Mouse (Mus musculus): ENCODE data around the gene Gm28308.

Gm28308 gene

DNA sequence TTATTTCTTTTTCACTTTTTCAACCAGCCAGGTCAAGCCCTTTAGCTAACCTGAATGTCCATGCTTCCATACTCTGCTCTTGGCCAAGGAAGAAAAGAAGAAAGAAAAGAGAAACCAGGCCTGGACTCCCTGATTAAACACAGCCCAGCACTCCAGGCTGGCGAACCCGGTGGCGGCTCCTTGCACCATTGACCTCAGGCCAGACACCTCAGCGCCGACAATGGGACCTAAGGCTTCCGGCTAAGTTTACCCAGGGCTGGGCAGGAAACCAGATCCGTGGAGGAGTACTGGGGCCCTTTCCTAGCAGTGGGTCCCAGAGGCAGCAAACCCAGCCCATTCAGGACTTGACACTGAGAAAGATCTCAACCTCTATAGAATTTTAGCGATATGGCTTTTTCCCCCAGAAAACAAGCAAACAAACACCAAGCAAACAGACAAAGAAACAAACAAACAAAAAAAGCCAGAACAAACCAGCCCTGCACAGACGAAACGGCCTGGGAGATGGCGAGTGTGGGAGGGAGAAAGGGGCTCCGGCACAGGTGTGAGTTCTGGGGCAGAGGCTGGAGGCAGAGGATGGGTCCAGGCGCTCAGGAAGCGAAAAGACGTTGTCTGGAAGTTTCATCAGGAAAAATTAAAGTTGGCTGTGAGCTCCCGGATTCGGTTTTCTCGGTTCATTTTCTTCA lies 18.9 kb upstream of the Gm28308 start:
- no peak for DNase-seq

DNA sequence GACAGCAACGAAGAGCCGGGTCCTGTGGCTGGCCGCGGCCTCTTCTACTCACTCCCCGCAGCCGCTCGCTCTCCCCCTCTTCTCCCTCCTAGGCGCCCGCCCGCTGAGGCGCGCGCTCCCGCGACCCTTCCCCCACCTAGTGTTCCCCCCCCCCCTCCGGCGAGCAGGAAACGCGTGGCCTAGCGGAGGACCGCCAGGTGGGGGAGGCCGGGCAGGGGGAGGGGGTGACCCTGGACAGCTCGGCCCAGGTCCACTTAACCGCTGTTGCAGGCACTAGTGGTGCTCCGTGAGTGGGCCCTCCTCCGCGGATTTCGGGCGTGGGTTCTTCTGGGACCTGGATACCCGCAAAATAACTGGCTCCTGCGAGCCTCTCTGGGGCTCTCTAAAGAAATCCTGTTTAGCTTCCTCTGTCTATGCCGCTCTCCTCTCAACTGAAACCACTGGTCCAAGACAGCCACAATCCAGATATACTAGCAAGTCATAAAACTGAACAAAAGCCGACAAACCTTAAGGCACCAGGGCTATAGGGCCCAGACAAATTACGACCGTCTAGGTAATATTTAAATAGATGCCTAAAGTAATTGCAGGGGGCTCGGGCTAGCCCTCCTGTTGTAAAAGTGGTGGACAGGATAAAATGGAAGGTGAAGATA lies 17.5 kb upstream of the Gm28308 start, which contains the start of gene Hoxa9:
TSS of gene Hoxa9 (minus strand) at position 574 of the 650 bp plus-strand sequence.
- no peak for DNase-seq

DNA sequence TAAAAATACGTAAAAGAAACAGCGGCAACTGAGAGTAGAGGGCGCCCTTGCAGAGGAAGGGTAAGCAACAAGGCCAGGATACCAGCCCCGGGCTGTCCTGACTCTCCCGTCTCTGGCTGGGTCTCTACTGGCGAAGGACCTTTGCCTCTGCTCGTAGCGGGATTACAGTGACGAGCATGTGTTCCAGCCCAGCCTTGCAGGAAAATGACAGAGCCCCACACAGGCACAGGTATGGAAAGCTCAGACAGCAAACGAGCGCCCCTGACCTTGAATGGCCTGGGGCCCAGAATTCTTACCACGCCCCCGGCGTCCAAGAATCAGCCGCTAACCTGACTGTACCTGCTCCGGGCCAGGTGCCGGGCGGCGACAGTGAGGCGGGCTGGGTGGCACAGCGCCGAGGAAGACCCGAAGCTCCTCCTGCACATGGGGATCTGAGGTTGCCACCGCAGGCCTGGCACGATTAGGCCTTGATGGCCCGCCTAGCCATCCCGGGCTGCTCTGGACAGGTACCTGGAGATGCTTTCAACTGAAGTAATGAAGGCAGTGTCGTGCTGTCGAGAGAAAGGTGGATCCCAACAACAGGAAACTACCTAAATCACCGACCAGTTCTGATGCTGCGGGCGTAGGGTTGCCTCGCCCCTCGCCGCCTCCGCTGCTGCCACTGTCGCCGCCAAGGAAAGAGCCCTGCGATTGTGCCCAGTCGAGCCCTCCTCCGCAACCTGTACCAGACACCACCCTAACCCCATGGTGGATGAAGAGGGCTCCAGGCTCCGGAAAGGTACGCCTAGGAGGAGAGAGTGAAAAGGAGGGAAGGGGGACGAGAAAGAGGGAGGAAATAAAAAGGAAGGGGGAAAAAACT lies 16.6 kb upstream of the Gm28308 start:
- no peak for DNase-seq

DNA sequence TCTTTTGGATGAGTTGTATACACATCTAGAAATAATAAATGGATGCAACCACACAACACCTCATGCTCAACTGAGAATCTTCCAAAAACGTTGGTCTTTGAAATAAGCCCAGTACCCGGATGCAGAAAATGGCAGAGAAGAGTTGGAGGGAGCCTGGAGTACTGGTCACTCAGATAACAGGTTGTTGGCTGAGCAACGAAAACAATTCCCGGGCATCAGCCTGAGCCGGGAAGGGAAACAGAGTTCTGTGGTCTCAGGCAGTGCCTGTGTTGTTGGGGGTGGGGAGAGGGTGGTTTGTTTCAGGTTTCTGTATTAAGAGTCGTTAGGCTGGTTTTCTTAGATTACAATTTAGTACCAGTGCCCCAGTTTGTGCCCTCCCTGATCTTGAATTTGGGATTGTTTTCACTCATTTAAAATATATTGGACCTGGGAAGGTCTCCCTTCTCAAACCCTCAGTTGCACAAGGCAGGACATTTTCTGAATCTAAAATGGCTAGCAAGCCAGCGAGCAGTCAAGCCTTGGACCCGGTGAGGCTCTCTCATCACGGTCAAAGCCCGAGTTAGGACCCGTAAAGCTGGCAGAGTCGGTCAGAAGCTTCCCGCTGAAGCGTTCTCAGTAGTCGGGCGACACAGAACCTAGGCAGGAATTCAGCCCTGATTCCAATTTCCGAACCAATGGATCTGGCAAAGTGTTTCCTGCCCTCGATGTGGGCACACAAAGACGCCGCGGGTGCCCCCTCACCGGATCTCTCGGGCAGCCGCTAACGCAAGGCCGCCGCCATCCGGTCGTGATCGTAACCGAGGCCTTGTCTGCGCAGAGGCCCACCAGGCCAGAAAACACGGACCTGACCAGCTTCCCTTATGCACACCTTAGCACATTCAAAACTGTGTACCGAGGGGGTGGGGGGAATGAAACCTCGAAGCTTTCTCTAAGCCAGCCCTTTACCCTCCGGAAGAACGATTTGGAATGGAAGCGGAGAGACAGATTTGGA lies 15.6 kb upstream of the Gm28308 start:
- DNase-seq: no peak

DNA sequence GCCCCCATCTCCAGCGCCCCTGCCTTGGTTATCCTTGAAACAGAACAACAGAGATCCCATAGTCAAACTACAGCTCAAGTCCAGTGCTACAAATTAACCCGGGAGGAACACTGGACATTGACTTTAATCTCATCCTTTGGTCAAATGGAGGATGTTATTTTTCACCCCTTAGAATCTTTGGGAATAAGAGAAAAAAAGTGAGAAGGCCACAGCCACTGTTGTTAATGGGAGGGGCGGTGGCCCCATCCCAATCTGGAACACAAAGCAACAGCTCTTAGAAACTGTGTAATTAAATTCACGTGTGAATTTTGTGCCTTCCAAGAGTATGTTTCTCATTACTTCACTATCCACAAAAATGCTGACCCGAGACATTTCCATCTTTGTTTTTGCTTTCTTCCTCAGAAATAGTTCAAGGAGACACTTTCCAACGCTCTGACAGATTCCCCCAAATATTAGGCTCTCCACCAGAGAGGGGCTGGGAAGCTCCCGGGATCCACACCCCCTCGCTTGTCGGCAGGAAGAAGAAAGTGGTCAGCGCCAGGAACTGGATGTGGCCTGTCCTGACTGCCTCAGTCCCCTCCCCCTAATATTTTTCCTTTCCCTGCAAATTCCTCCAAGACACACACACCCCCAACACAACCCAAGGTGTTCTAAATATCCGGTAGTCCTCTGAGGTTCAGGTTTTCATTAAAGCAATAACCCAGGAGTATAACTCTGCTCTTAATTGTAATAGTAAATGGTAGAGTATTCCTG lies 14.5 kb upstream of the Gm28308 start:
- DNase-seq: no peak

DNA sequence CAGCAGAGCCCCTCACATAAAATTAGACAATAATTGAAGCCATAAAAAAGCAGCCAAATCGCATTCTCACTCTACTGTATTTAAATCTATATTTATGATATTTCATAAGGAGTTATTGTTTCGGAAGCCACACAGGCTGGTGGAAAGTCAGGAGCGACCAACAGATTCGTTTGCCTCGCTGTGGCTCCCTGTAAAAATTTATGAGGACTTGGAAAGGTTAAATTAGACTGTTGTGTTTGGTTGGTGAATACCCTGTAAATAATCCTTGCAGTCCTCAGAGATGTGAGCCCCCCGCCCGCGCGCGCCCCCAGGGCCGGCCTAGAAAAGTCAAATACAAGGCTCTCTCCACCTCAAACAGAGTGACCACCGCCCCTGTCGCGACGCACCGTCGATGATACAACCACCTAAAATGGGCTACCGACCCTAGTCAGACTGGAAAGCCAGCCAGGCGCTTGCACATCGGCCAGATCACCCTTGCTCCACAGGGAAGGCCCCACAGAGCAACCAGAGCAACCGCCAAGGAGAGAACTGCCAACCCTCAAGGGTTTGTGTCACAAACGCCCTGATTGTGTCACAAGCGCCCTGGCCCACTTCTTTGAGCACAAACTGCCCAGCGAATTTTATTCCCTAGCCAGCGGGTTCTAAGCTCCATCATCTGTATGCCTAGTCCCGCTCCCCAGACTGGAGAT lies 13.6 kb upstream of the Gm28308 start:
- DNase-seq: no peak

DNA sequence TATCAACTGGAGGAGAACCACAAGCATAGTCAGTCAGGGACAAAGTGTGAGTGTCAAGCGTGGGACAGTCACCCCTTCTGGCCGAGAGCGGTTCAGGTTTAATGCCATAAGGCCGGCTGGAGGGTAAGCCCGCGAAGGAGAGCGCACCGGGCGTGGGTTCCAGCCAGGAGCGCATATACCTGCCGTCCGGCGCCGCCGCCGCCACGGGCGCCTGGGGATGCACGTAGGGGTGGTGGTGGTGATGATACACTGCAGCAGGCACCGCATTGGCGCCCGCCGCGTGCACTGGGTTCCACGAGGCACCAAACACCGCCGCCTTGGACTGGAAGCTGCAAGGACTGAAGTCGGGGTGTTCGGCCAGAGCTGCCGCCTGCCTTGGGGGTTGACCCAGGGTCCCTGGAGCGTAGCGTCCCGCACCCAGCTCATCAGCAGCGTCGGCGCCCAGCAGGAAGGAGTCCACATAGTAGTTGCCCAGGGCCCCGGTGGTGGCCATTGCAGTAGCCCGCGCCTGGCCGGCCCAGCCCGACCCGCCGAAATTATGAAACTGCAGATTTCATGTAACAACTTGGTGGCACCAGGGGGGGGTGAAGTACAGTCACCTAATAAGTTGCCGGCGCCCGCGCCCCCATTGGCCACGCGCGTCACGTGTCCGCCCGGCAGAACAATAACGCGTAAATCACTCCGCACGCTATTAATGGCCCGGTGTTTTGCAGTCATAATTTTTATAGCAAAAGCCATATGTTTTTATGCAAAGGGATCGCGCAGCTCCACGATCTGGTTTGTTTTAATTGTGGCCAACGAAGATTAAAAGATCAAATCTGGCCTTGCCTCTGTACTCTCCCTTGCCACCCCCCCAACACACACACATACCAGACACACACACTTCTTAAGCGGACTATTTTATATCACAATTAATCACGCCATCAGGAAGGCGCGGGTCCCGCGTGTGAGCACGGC lies 12.8 kb upstream of the Gm28308 start:
- no peak for DNase-seq

DNA sequence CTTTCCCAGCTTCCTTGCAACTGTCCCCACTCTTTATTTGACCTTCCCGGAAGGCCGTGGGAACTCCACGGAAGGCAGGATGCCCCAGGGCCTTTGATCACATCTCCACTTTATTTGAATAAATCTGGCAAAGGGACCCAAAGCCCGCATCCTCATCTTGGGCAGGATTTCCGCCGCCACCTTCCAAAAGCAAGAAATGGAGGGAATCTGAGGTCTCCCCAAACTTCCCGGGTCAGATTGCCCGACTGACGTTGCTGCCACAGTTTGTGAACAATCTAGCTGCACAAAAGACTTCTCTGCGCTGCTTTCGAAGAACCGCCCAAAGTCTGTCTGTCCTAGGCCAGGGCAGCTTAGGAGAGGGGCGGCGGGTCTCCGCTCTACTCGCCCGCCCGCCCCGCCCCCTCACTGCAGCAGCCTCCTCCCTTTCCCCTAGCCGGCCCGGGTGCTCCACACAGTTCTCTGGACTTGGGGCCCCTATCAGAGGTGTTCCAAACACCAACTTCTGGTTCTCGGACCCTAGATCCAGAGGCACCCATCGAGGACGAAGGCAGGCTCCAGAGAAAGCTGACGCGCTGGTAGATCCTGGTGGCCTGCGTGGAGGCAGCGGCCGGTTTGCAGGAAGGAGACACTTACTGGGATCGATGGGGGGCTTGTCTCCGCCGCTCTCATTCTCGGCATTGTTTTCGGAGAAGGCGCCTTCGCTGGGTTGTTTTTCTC lies 11.9 kb upstream of the Gm28308 start:
- DNase-seq: no peak

DNA sequence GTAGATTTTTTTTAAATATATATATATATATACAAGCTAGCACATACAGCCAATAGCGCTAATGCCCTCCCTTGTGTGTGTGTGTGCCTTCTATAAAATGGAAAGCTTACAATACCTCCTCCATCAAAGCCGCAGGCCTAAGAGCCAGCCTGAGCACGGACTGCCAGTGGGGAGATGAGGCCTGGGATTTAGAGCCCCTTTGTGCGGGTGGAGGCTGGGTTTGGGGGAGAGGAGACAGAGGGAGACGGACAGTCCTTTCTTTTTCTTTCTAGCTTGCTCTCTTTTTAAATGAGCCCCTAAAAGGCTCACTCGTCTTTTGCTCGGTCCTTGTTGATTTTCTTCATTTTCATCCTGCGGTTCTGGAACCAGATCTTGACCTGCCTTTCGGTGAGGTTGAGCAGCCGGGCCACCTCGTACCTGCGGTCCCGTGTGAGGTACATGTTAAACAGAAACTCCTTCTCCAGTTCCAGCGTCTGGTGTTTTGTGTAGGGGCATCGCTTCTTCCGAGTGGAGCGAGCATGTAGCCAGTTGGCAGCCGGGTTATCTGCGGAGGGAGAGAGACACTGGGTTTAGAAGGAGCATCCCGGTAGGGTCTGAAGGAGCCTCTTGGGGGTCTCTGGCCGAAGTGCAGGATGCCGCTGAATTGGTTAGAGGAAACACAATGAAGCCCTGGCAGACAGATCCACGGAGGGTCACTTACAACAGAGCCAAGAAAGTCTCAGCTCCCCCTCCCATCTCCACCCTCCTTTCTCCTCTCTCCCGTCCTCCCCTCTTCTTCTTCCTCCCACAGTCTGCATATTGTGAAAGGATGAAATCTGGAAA lies 11.0 kb upstream of the Gm28308 start:
- DNase-seq: no peak

DNA sequence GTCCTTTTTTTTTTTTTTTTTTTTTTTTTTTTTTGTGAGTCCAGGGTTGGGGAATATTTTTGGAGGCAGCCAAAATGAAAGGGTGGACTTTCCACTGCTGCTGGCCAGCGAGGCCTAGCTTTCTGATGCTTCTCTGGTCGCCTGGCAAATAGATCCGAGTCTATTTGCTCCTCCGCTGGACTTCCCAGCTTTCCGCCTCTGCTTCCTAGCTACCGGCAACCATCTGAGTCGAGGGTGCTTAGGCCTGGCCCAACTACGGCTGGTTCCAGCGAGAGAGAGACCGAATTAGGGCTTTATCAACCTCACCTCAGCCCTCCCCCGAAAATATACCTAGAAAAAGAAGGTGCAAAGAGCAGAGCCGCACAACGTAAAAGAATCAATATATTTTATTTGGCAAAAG lies 9.6 kb upstream of the Gm28308 start:
- no peak for DNase-seq

DNA sequence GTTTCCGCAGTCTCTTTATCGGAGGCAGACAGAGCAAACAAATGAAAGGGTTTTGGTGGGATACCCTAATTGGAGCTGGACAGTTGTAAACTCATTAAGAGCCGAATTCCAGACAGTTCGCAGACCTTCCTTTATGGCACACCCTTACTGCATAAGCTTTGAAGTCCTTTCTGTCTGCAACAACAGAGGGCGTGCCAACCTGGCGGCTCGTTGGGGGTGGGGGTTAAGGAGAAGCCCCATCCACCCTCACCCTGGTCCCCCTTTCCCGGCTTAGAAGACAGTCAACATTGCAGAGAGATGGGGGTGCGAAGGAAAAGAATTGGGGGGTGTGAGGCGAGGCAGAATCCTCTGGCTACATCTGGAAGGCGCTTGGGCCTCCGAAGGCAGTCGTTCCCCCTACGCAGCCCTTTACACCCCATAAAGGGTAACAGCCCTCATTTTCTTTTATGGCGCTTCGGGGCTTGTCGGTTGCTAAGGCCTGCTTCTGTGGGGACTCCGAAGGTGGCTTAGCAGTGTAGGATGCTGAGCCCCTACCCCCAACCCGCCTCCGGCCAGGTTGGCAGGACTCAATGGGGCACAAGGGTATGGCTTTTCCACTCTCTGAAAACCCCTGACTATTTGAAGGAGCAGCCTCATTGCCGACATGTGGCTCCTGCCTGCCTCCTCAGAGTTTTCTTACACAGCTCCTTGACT lies 9.0 kb upstream of the Gm28308 start:
- DNase-seq: no peak

DNA sequence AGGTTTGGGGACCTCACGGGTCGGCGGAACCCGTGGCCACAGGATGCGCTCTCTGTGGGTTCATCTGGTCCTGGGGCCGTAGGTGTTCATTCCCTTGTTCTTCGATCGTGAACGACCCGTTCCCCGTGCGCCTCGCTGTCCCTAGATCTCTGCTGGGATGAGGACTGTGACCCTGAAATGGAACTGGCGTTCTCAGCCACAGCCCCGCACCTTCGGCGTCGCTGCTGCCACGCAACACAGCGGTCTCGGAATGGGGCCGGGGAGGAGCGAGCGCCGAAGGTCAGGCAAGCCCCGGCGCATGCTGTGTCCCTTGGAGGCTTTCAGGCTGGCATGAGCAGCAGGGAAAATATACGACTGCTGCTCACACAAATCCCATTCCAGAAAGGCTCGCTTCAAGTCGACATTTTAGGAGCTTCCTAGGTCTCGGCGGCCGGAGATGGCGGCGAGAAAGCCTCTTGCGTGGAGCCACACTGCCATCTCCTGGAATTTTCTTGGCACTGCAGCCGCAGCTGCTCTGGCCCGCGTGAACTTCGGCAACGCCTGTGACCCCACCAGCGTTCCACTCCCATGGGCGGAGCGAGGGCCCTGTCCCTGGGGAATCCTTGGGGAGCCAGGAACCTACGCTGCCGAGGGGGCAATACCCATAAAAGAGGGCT lies 8.3 kb upstream of the Gm28308 start, which contains the start of gene Hoxa7:
TSS of gene Hoxa7 (minus strand) at position 518 of the 656 bp plus-strand sequence.
- peak; percentile 89 to 90 for DNase-seq

DNA sequence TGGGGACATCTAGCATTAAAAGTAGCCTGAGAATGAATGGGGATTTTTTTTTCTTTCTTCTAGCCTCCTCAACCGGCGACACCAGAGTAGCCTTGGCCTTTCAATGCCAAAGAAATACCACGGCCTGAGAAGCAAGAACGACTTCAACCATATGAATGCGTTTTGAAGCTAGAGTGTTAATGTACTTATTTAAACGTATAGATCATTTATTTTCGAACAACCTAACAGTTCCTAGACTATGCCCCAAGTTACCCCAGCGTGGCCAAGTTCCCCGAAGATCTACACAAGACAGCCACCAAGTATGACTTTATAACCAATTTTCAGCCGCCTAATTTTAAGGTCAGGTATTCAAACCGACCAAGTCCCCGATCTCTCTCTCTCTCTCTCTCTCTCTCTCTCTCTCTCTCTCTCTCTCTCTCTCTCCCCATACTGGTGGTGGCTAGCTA lies 7.7 kb upstream of the Gm28308 start:
- DNase-seq: no peak

DNA sequence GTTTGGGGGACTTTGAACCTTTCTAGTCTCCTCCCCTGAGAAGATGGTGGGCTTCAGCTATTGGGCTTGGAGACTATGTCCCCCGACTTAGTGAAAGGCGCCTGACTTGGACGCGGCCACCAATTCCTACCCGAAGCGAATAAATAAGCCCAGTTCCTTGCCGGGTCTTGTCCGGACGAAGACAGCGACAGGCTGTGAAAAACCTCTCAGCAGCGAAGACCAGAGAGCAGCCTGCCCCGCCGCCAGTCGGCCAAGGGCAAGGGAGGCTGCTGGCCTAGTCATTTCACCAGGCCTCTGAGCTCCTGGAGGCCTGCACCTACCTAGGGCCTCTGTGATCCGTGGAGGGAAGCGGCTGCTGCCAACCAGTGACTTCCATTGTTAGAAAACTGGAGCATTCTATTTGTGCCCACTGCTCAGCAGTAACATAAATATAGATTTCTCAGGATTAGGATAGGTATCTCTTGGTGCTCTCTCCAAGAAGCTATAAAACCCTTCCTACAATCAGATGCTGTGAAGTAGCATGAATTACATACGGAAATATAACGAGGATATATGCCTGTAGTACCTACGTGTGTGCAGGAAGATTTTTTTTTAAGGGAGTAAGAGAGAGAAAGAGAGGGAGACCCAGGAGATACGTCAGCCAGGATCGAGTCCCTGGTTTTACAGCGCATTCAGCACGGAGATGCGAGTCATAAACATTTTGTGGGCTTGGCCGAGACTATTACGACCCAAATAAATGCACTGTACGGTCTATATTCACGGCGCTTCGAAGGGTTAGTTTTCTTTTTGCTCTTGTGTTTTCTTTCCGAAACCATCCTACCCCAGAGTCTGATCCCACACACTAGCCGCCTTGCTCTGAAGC lies 7.1 kb upstream of the Gm28308 start:
- DNase-seq: no peak

DNA sequence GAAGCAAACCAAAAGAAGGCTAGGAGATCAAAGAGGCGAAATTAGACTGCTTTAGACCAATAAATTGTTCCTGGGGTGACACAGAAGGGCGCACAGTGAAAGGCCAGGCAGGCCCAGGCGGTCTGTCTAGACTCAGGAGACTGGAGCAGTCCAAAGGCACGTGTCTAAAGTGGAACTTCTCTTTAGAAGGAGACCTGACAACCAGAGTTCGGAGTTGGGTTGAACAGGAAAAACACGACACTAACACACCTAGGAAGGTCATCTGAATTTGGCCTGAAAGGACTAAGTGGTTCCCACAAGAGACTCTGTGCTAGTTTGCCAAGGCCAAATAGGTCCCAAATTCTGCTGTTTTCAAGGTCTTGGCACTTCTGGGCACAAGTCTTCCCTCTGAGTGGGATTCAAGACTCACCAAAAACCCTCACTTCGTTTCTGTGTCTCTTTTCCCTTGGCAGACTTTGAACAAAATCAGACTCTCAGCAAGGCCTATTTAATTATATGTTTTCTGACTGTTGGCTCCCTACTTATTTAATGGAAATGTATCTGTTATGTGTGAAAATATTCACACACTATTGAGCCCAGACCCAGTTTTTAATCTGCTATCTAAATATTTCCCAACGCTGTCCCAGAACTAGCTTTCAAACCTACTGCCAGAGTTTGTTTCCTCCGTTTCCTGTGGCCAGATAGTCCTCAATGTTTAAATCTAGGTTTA lies 6.2 kb upstream of the Gm28308 start:
- no peak for DNase-seq
